Mouse (Mus musculus): ENCODE measurements at regions not wholly inside any gene's neighbourhood (a gene's known extent, or its start where the extent isn't known, plus 50 kb on each side); places are given as distances from the start of the nearest gene placed in this dataset.

- no peak for TF ChIP-seq CTCF (IDR thresholded peaks at IDR 0.05; ENCODE audit: low read depth, low read length)
- TF ChIP-seq POLR2A (IDR thresholded peaks at IDR 0.05; ENCODE audit: borderline replicate concordance, low read depth, low read length), result no peak
These were observed 191.5 kb upstream of the Intu start for GRCm38 (mm10) chr3:40339492-40340030.
